Mouse (Mus musculus): ENCODE data around the gene Tbc1d16. TPM values are rescaled to one million over a fixed set of nuclear protein-coding genes. Genes with fewer than 3 reads are reported as not detected.

The Tbc1d16 gene
- polyA plus RNA-seq, 1 experiment from 2014 or later = 11.7 TPM

GRCm38 (mm10) chr11:119122396-119122795 is 105.9 kb downstream of the Tbc1d16 start:
- 78% methylated on average over 5 of the region's 5 CpGs for WGBS
- DNase-seq (ENCODE audit: low spot score) (no peak), ATAC-seq (ENCODE audit: low read depth) (no peak)

GRCm38 (mm10) chr11:119118905-119119304 is 109.4 kb downstream of the Tbc1d16 start:
- 25% methylated on average over 7 of the region's 7 CpGs for WGBS
- H3K4me3 ChIP-seq (ENCODE audit: low read depth, low read length) = no peak overlapping the region
- H3K27ac ChIP-seq (replicated peaks; ENCODE audit: low read depth, low read length) = no peak overlapping the region
- no peak overlapping the region for H3K4me2 ChIP-seq (ENCODE audit: low read depth, low read length)
- H3K27me3 ChIP-seq (replicated peaks; ENCODE audit: control insufficient read depth, insufficient read depth, low read length) = no peaks in the 10 kb centered on the region
- DNase-seq (ENCODE audit: low spot score) = peak; percentile 58
- no peaks in the 10 kb centered on the region for H3K9me3 ChIP-seq (ENCODE audit: control insufficient read depth, low read length)
- H3K4me1 ChIP-seq (ENCODE audit: control insufficient read depth, insufficient read depth, low read length) = no peaks in the 10 kb centered on the region
- ATAC-seq (ENCODE audit: low read depth) = peak; percentile 48; the same call in 1 of the 2 replicates
- 0 out of 2 replicates have a peak overlapping the region, but pooled peaks have one; percentile 20 for H3K9ac ChIP-seq (ENCODE audit: low read depth, low read length)
- no peaks in the 10 kb centered on the region for H3K36me3 ChIP-seq (ENCODE audit: control insufficient read depth, insufficient read depth, low read length)

More at GRCm38 (mm10) chr11:119122396-119122795, 105.9 kb downstream of the Tbc1d16 start:
- Histone ChIP-seq H3K4me3 (ENCODE audit: low read depth, low read length) (no peak overlapping the region), H3K9me3 (ENCODE audit: control insufficient read depth, low read length) (no peaks in the 10 kb centered on the region), H3K4me2 (ENCODE audit: low read depth, low read length) (no peak overlapping the region), H3K4me1 (ENCODE audit: control insufficient read depth, insufficient read depth, low read length) (peaks cover 17% of the 10 kb centered on the region), H3K27me3 (replicated peaks; ENCODE audit: control insufficient read depth, insufficient read depth, low read length) (no peaks in the 10 kb centered on the region; the same call in 1 of the 2 replicates), H3K36me3 (ENCODE audit: control insufficient read depth, insufficient read depth, low read length) (no peaks in the 10 kb centered on the region), H3K9ac (ENCODE audit: low read depth, low read length) (no peak overlapping the region), H3K27ac (replicated peaks; ENCODE audit: low read depth, low read length) (no peak overlapping the region)

- Histone ChIP-seq H3K36me3 (ENCODE audit: control insufficient read depth, insufficient read depth, low read length) (no peaks in the 10 kb centered on the region), H3K4me1 (ENCODE audit: control insufficient read depth, insufficient read depth, low read length) (no peaks in the 10 kb centered on the region), H3K9ac (ENCODE audit: low read depth, low read length) (no peak overlapping the region), H3K9me3 (ENCODE audit: control insufficient read depth, low read length) (no peaks in the 10 kb centered on the region), H3K4me3 (ENCODE audit: low read depth, low read length) (no peak overlapping the region), H3K27ac (replicated peaks; ENCODE audit: low read depth, low read length) (no peak overlapping the region), H3K4me2 (ENCODE audit: low read depth, low read length) (no peak overlapping the region), H3K27me3 (replicated peaks; ENCODE audit: control insufficient read depth, insufficient read depth, low read length) (no peaks in the 10 kb centered on the region)
- WGBS = 41% methylated on average over 7 of the region's 7 CpGs
- ATAC-seq (ENCODE audit: low read depth) (no peak), DNase-seq (ENCODE audit: low spot score) (no peak)
These were observed 110.4 kb downstream of the Tbc1d16 start for GRCm38 (mm10) chr11:119117945-119118344.

GRCm38 (mm10) chr11:119116992-119117391 is 111.3 kb downstream of the Tbc1d16 start:
- Histone ChIP-seq H3K36me3 (ENCODE audit: control insufficient read depth, insufficient read depth, low read length) (no peaks in the 10 kb centered on the region), H3K4me1 (ENCODE audit: control insufficient read depth, insufficient read depth, low read length) (no peaks in the 10 kb centered on the region), H3K27ac (replicated peaks; ENCODE audit: low read depth, low read length) (no peak overlapping the region), H3K9ac (ENCODE audit: low read depth, low read length) (no peak overlapping the region), H3K4me2 (ENCODE audit: low read depth, low read length) (no peak overlapping the region), H3K9me3 (ENCODE audit: control insufficient read depth, low read length) (no peaks in the 10 kb centered on the region), H3K4me3 (ENCODE audit: low read depth, low read length) (no peak overlapping the region), H3K27me3 (replicated peaks; ENCODE audit: control insufficient read depth, insufficient read depth, low read length) (no peaks in the 10 kb centered on the region)
- DNase-seq (ENCODE audit: low spot score) (no peak), ATAC-seq (ENCODE audit: low read depth) (no peak)
- WGBS = 64% methylated on average over 4 of the region's 4 CpGs

GRCm38 (mm10) chr11:119112721-119113120 is 115.6 kb downstream of the Tbc1d16 start:
- no peaks in the 10 kb centered on the region for H3K27me3 ChIP-seq (replicated peaks; ENCODE audit: control insufficient read depth, insufficient read depth, low read length)
- DNase-seq (ENCODE audit: low spot score) (no peak), ATAC-seq (ENCODE audit: low read depth) (no peak)
- no peak overlapping the region for H3K4me2 ChIP-seq (ENCODE audit: low read depth, low read length)
- no peaks in the 10 kb centered on the region for H3K9me3 ChIP-seq (ENCODE audit: control insufficient read depth, low read length)
- no peaks in the 10 kb centered on the region for H3K36me3 ChIP-seq (ENCODE audit: control insufficient read depth, insufficient read depth, low read length)
- no peak overlapping the region for H3K4me3 ChIP-seq (ENCODE audit: low read depth, low read length)
- no peak overlapping the region for H3K9ac ChIP-seq (ENCODE audit: low read depth, low read length)
- H3K27ac ChIP-seq (replicated peaks; ENCODE audit: low read depth, low read length) = no peak overlapping the region
- H3K4me1 ChIP-seq (ENCODE audit: control insufficient read depth, insufficient read depth, low read length) = no peaks in the 10 kb centered on the region

GRCm38 (mm10) chr11:119111345-119111744 is 117.0 kb downstream of the Tbc1d16 start:
- H3K4me1 ChIP-seq (ENCODE audit: control insufficient read depth, insufficient read depth, low read length) = no peaks in the 10 kb centered on the region
- no peaks in the 10 kb centered on the region for H3K36me3 ChIP-seq (ENCODE audit: control insufficient read depth, insufficient read depth, low read length)
- H3K4me3 ChIP-seq (ENCODE audit: low read depth, low read length) = no peak overlapping the region
- H3K9ac ChIP-seq (ENCODE audit: low read depth, low read length) = no peak overlapping the region
- ATAC-seq (ENCODE audit: low read depth) = 0 out of 2 replicates have a peak, but pooled peaks have one; percentile 9
- H3K27ac ChIP-seq (replicated peaks; ENCODE audit: low read depth, low read length) = no peak overlapping the region
- H3K4me2 ChIP-seq (ENCODE audit: low read depth, low read length) = no peak overlapping the region
- no peaks in the 10 kb centered on the region for H3K9me3 ChIP-seq (ENCODE audit: control insufficient read depth, low read length)
- no peak for DNase-seq (ENCODE audit: low spot score)
- H3K27me3 ChIP-seq (replicated peaks; ENCODE audit: control insufficient read depth, insufficient read depth, low read length) = no peaks in the 10 kb centered on the region
- 18% methylated on average over 7 of the region's 7 CpGs for WGBS

- no peaks in the 10 kb centered on the region for H3K9me3 ChIP-seq (ENCODE audit: control insufficient read depth, low read length)
- no peaks in the 10 kb centered on the region for H3K36me3 ChIP-seq (ENCODE audit: control insufficient read depth, insufficient read depth, low read length)
- no peak overlapping the region for H3K4me2 ChIP-seq (ENCODE audit: low read depth, low read length)
- DNase-seq (ENCODE audit: low spot score) = no peak
- no peak for ATAC-seq (ENCODE audit: low read depth)
- H3K27me3 ChIP-seq (replicated peaks; ENCODE audit: control insufficient read depth, insufficient read depth, low read length) = no peaks in the 10 kb centered on the region
- no peaks in the 10 kb centered on the region for H3K4me1 ChIP-seq (ENCODE audit: control insufficient read depth, insufficient read depth, low read length)
- WGBS = 67% methylated on average over 9 of the region's 9 CpGs
- H3K27ac ChIP-seq (replicated peaks; ENCODE audit: low read depth, low read length) = no peak overlapping the region
- H3K4me3 ChIP-seq (ENCODE audit: low read depth, low read length) = no peak overlapping the region
- H3K9ac ChIP-seq (ENCODE audit: low read depth, low read length) = no peak overlapping the region
These were observed 118.8 kb downstream of the Tbc1d16 start for GRCm38 (mm10) chr11:119109415-119110071.

GRCm38 (mm10) chr11:119108573-119109263 is 119.6 kb downstream of the Tbc1d16 start:
- Histone ChIP-seq H3K27ac (replicated peaks; ENCODE audit: low read depth, low read length) (no peak overlapping the region), H3K4me3 (ENCODE audit: low read depth, low read length) (no peak overlapping the region), H3K9me3 (ENCODE audit: control insufficient read depth, low read length) (no peaks in the 10 kb centered on the region), H3K4me2 (ENCODE audit: low read depth, low read length) (no peak overlapping the region), H3K4me1 (ENCODE audit: control insufficient read depth, insufficient read depth, low read length) (no peaks in the 10 kb centered on the region), H3K36me3 (ENCODE audit: control insufficient read depth, insufficient read depth, low read length) (no peaks in the 10 kb centered on the region), H3K9ac (ENCODE audit: low read depth, low read length) (no peak overlapping the region), H3K27me3 (replicated peaks; ENCODE audit: control insufficient read depth, insufficient read depth, low read length) (no peaks in the 10 kb centered on the region)
- 78% methylated on average over 10 of the region's 10 CpGs for WGBS
- no peak for DNase-seq (ENCODE audit: low spot score)
- no peak for ATAC-seq (ENCODE audit: low read depth)

Measured in embryonic facial prominence, embryonic 14.5 days (tissue).